Comparison of ENCODE assay signal across 9 mouse cellular contexts in genomic region chr10:13966830-13967450, GRCm38 (mm10). TPM values are rescaled to one million over a fixed set of nuclear protein-coding genes. Genes with fewer than 3 reads are reported as not detected.
A peak's percentile ranks its signal among the peaks of the same experiment; 100 is the strongest.
DNase-seq lines count a peak whose midpoint lies in the region; ATAC-seq lines count a peak whose summit lies in the region.
"Had no signal": no experiment of that assay in that cellular context is flagged by ENCODE, and none has a peak within 500 bp of the region (broad histone marks: within the 10 kb centered on the region; RNA-seq: fewer than 3 reads in every experiment).

No protein-coding gene starts in this region.

- no peaks in the 10 kb centered on the region for H3K9me3 ChIP-seq in intestine, embryonic 15.5 days
- H3K9me3 ChIP-seq in midbrain, embryonic 12.5 days: no peaks in the 10 kb centered on the region

- no peaks in the 10 kb centered on the region for H3K36me3 ChIP-seq in intestine, embryonic 15.5 days
- H3K36me3 ChIP-seq in midbrain, embryonic 12.5 days: no peaks in the 10 kb centered on the region
- H3K36me3 ChIP-seq: G1E had no signal

- H3K9ac ChIP-seq in intestine, embryonic 15.5 days: peak overlapping the region; percentile 81
- H3K9ac ChIP-seq in midbrain, embryonic 12.5 days (replicated peaks): peak overlapping the region; percentile 75

- peak overlapping the region; percentile 86 for H3K4me3 ChIP-seq in intestine, embryonic 15.5 days (replicated peaks)
- H3K4me3 ChIP-seq in midbrain, embryonic 12.5 days: peak overlapping the region; percentile 71

- H3K4me2 ChIP-seq in intestine, embryonic 15.5 days (replicated peaks): peak overlapping the region; percentile 79
- H3K4me2 ChIP-seq in midbrain, embryonic 12.5 days (replicated peaks): peak overlapping the region; percentile 98

- peak; percentile 55 for DNase-seq in embryo, embryonic 10 days (ENCODE audit: low spot score)
- DNase-seq in embryo, embryonic 9.5 days (ENCODE audit: extremely low spot score): no peak
- DNase-seq in cerebellum, postnatal 36 days: peak; percentile 60 to 73
- DNase-seq in gastrocnemius, postnatal 36 days: peak; percentile 63 to 64
- peak; percentile 63 to 71 for DNase-seq in left cerebral cortex, postnatal 36 days (ENCODE audit: low spot score in 2 of 2)
- DNase-seq in spleen, postnatal 36 days (ENCODE audit: low spot score in 2 of 2): peak; percentile 76 to 83

- H3K27ac ChIP-seq in intestine, embryonic 15.5 days: peak overlapping the region; percentile 97
- peak overlapping the region; percentile 93 for H3K27ac ChIP-seq in midbrain, embryonic 12.5 days (replicated peaks)

- under 1% methylated on average over 41 of the region's 66 CpGs for WGBS in intestine, embryonic 15.5 days
- 1% methylated on average over 60 of the region's 66 CpGs for WGBS in midbrain, embryonic 12.5 days

- peaks cover 4% of the 10 kb centered on the region; the same call in 1 of the 2 replicates for H3K4me1 ChIP-seq in intestine, embryonic 15.5 days (replicated peaks)
- peaks cover 6% of the 10 kb centered on the region for H3K4me1 ChIP-seq in midbrain, embryonic 12.5 days

- ATAC-seq in intestine, embryonic 15.5 days: peak; percentile 38
- peak; percentile 61 for ATAC-seq in midbrain, embryonic 12.5 days (ENCODE audit: low FRiP score, low read depth)

- H3K27me3 ChIP-seq in intestine, embryonic 15.5 days (replicated peaks): no peaks in the 10 kb centered on the region
- H3K27me3 ChIP-seq in midbrain, embryonic 12.5 days: peaks cover 9% of the 10 kb centered on the region; the same call in 1 of the 2 replicates

- intact Hi-C loops in gastrocnemius, postnatal 36 days (cut with DNase I): loop anchor here (2.0 to 5.0 kb wide), 4 partner anchors 52 to 230 kb away; no protein-coding TSS in a partner anchor
- intact Hi-C loops in left cerebral cortex, postnatal 36 days (cut with DNase I): loop anchor here (2.0 to 10.0 kb wide), 9 partner anchors 50 to 418 kb away; partner anchors contain the start of gene Aig1

RNA-seq across cellular contexts. Expression of gene Hivep2, which starts 1.1 kb away (rescaled TPM):
- 10 to 100 TPM; 43.4 to 46.6 TPM for total RNA-seq in gastrocnemius, postnatal 36 days (2021)
- 3.6 and 5.2 TPM in 2 replicates for polyA plus RNA-seq in intestine, embryonic 15.5 days (2015; fragmentation: Nextera tagmentation; extraction: Ambion mirVana)
- 100 to 1,000 TPM; 250 to 257 TPM for total RNA-seq in left cerebral cortex, postnatal 36 days (2021)
- 5.9 and 6.5 TPM in 2 replicates for polyA plus RNA-seq in midbrain, embryonic 12.5 days (2016; fragmentation: Nextera tagmentation; extraction: Ambion mirVana)
- polyA plus RNA-seq: G1E had no signal

Comparison
In these comparisons a context has a peak if more than half of its experiments do, and no peak if none do; other contexts are left out.
1. RNA of gene Hivep2, which starts 1.1 kb away (total RNA-seq): 250 to 257 TPM in left cerebral cortex, postnatal 36 days; 43.4 to 46.6 TPM in gastrocnemius, postnatal 36 days; every median in the first group is over 4 times any median in the second.